Mouse (Mus musculus) liver, postnatal 0 days (tissue): ENCODE results near the gene Rtraf.

Experiments used
- CTCF ChIP-seq: sonication (generic); IDR thresholded peaks from 2 replicates; pipeline ENCODE4 v1.5.1; 2016; ENCODE audit warnings: antibody characterized with exemption, low read depth
- EP300 ChIP-seq: IDR thresholded peaks from 2 replicates; pipeline ENCODE4 v1.6.1; 2016; ENCODE audit warnings: antibody characterized with exemption, low read depth, mild to moderate bottlenecking

DNA sequence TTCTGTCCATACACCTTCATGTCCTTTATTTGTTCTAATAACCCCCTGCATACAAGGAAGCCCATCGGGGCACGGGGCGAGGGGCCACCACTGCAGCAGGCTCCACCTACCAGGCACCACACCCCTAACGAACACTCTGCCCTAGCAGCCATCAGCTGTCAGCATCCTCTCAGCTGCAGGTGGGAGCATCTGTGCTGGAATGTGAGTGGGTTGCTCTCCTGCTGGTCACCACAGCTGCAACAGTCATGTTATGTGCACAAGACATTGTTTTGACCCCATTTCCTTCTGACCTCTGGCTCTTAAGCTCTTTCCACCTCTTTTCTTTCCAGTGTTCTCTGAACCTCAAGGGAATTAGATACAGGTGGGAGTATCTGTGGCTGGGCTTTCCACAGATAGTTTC is 61.6 kb downstream of the Rtraf start:
- TF ChIP-seq CTCF (no peak), EP300 (no peak)
